Mouse (Mus musculus): ENCODE results near the gene Slc12a9.

DNA sequence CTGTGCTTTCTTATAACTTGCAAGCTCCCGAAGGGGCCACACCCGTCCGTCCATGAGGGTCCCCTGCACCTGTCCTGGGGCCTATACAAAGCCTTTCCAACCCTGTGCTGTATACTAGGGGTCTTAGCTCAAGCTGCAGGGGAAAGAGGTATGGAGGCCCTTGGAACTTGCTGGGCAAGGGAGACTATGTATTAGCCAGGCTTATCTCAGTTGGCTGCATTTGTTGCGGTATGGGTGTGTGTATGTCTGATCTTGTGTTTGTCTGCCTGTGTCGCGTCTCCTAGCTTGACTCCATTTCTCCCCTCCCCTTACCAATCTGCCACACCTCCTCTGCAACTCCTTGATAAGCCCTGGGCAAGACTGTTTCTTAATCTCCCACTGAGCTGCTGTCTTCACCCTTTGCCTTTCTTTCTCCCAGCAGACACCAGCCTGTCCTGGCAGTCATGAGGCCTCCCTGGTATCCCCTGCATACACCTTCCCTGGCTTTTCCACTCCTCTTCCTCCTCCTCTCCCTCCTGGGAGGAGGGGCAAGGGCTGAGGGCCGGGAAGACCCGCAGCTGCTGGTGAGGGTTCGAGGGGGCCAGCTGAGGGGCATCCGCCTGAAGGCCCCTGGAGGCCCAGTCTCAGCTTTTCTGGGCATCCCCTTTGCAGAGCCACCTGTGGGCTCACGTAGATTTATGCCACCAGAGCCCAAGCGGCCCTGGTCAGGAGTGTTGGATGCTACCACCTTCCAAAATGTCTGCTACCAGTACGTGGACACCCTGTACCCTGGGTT, 43.6 kb downstream of the Slc12a9 start:
- TF ChIP-seq CTCF (IDR thresholded peaks at IDR 0.05; ENCODE audit: low read depth, low read length) (no peak), POLR2A (IDR thresholded peaks at IDR 0.05; ENCODE audit: borderline replicate concordance, low read depth, low read length) (no peak)
